Mouse (Mus musculus): ENCODE data around the gene Eef2. TPM values are rescaled to one million over a fixed set of nuclear protein-coding genes. Genes with fewer than 3 reads are reported as not detected.

Eef2 gene
- polyA plus RNA-seq, 1 experiment from 2014 or later = 509 TPM

DNA sequence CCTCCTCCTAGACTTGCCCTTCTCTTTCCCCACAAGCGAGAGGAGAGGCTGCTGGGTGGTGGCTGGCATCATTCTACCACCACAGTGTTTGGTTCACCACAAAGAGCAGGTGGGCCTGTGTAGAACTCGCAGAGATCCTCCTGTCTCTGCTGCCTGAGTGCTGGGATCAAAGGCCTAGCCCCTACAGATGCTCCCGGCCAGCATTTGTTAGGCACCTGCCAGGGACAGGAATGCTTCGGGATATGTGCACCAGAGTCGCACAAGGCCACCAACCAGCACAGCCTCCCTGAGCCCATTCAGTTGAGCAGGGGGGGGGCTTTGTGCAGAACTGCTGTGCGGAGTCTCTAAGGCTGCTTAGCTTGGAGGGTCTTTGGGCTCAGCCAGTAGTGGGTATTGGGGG is 31.1 kb upstream of the Eef2 start:
- ATAC-seq = no peak
- DNase-seq (ENCODE audit: low spot score) = no peak
- Histone ChIP-seq H3K27me3 (replicated peaks; ENCODE audit: insufficient read depth, low read length) (no peaks in the 10 kb centered on the region), H3K4me3 (ENCODE audit: low read depth, low read length) (no peak overlapping the region), H3K27ac (ENCODE audit: low read length) (no peak overlapping the region), H3K4me2 (replicated peaks; ENCODE audit: low read depth, low read length) (no peak overlapping the region), H3K9me3 (ENCODE audit: low read length) (no peaks in the 10 kb centered on the region), H3K36me3 (ENCODE audit: insufficient read depth, low read length) (peaks cover 44% of the 10 kb centered on the region), H3K9ac (replicated peaks; ENCODE audit: low read depth) (no peak overlapping the region), H3K4me1 (ENCODE audit: insufficient read depth, low read depth, low read length) (peaks cover 26% of the 10 kb centered on the region)
- 95% methylated on average over 6 of the region's 6 CpGs for WGBS
- TF ChIP-seq CTCF (IDR thresholded peaks at IDR 0.05) = no peak
- TF ChIP-seq EP300 (IDR thresholded peaks at IDR 0.05) = no peak

DNA sequence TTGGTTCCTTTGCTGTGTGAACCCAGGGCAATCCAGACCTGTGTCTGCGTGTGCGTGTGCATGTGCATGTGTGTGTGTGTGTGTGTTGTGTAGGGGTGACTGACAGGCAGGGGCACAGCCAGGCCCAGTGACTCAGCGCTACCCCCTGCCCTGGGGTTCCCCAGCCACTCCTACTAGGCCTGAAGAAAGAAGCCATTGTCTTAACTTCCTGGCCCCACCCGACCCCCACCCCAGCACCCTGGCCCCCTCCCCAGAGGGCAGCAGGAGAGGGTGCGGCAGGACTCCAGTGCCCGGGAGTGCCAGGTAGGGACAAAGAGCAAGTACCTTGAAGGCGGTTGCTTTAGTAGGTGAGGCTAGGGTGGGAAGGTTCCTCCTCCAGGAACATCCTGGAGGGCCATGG is 30.7 kb upstream of the Eef2 start:
- TF ChIP-seq EP300 (IDR thresholded peaks at IDR 0.05) (no peak), CTCF (IDR thresholded peaks at IDR 0.05) (no peak)
- Histone ChIP-seq H3K9ac (replicated peaks; ENCODE audit: low read depth) (no peak overlapping the region), H3K9me3 (ENCODE audit: low read length) (no peaks in the 10 kb centered on the region), H3K36me3 (ENCODE audit: insufficient read depth, low read length) (peaks cover 44% of the 10 kb centered on the region), H3K4me2 (replicated peaks; ENCODE audit: low read depth, low read length) (no peak overlapping the region), H3K4me3 (ENCODE audit: low read depth, low read length) (no peak overlapping the region), H3K27me3 (replicated peaks; ENCODE audit: insufficient read depth, low read length) (no peaks in the 10 kb centered on the region), H3K4me1 (ENCODE audit: insufficient read depth, low read depth, low read length) (peaks cover 21% of the 10 kb centered on the region), H3K27ac (ENCODE audit: low read length) (no peak overlapping the region)
- ATAC-seq (no peak; the same call in 1 of the 2 replicates), DNase-seq (ENCODE audit: low spot score) (no peak)
- 62% methylated on average over 5 of the region's 7 CpGs for WGBS

GRCm38 (mm10) chr10:81146296-81146695 is 30.1 kb upstream of the Eef2 start:
- no peak for DNase-seq (ENCODE audit: low spot score)
- peaks cover 44% of the 10 kb centered on the region for H3K36me3 ChIP-seq (ENCODE audit: insufficient read depth, low read length)

DNA sequence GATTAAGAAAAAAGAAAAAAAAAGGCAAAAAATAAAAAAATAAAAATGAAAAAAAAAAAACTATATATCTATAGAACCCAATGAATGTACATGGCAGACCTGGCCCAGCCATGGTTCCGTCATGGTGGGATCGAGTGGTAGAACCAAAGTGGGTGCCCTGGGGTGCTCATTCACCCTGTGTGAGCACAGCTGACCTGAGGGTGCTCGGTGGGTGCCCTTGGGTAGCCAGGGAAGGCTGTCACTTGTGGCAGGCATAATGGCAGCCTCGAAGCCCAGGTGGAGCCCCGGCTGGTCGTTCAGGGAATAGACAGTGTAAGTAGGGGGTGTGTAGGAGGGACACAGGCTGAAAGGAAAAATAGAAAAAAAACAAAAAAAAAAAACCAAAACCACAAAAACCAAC is 25.2 kb upstream of the Eef2 start:
- no peak overlapping the region for H3K27ac ChIP-seq (ENCODE audit: low read length)
- H3K36me3 ChIP-seq (ENCODE audit: insufficient read depth, low read length) = peaks cover 51% of the 10 kb centered on the region; the same call in 1 of the 2 replicates
- no peak overlapping the region for H3K9ac ChIP-seq (replicated peaks; ENCODE audit: low read depth)

More at GRCm38 (mm10) chr10:81146296-81146695, 30.1 kb upstream of the Eef2 start:
- no peak overlapping the region for H3K4me2 ChIP-seq (replicated peaks; ENCODE audit: low read depth, low read length)
- TF ChIP-seq CTCF (IDR thresholded peaks at IDR 0.05) = no peak
- no peak for TF ChIP-seq EP300 (IDR thresholded peaks at IDR 0.05)
- H3K27me3 ChIP-seq (replicated peaks; ENCODE audit: insufficient read depth, low read length) = no peaks in the 10 kb centered on the region
- H3K4me3 ChIP-seq (ENCODE audit: low read depth, low read length) = no peak overlapping the region
- peaks cover 16% of the 10 kb centered on the region for H3K4me1 ChIP-seq (ENCODE audit: insufficient read depth, low read depth, low read length)
- H3K9me3 ChIP-seq (ENCODE audit: low read length) = no peaks in the 10 kb centered on the region
- 0 out of 2 replicates have a peak, but pooled peaks have one; percentile 18 for ATAC-seq
- H3K9ac ChIP-seq (replicated peaks; ENCODE audit: low read depth) = no peak overlapping the region
- 74% methylated on average over 4 of the region's 4 CpGs for WGBS
- H3K27ac ChIP-seq (ENCODE audit: low read length) = no peak overlapping the region

GRCm38 (mm10) chr10:81152609-81153008 is 23.8 kb upstream of the Eef2 start:
- peak overlapping the region; percentile 51 for H3K27ac ChIP-seq (ENCODE audit: low read length)
- H3K4me2 ChIP-seq (replicated peaks; ENCODE audit: low read depth, low read length) = no peak overlapping the region
- no peaks in the 10 kb centered on the region for H3K4me1 ChIP-seq (ENCODE audit: insufficient read depth, low read depth, low read length)
- no peaks in the 10 kb centered on the region for H3K27me3 ChIP-seq (replicated peaks; ENCODE audit: insufficient read depth, low read length)
- 62% methylated on average over 12 of the region's 12 CpGs for WGBS
- H3K36me3 ChIP-seq (ENCODE audit: insufficient read depth, low read length) = peaks cover 44% of the 10 kb centered on the region; the same call in 1 of the 2 replicates
- H3K9ac ChIP-seq (replicated peaks; ENCODE audit: low read depth) = no peak overlapping the region
- TF ChIP-seq CTCF (IDR thresholded peaks at IDR 0.05) = no peak
- TF ChIP-seq EP300 (IDR thresholded peaks at IDR 0.05) = no peak
- DNase-seq (ENCODE audit: low spot score) = peak; percentile 22
- peak; percentile 9; the same call in 1 of the 2 replicates for ATAC-seq
- no peak overlapping the region for H3K4me3 ChIP-seq (ENCODE audit: low read depth, low read length)
- H3K9me3 ChIP-seq (ENCODE audit: low read length) = no peaks in the 10 kb centered on the region

More for the DNA sequence above, 25.2 kb upstream of the Eef2 start:
- WGBS = 73% methylated on average over 6 of the region's 6 CpGs
- no peak overlapping the region for H3K4me2 ChIP-seq (replicated peaks; ENCODE audit: low read depth, low read length)
- H3K27me3 ChIP-seq (replicated peaks; ENCODE audit: insufficient read depth, low read length) = no peaks in the 10 kb centered on the region
- TF ChIP-seq EP300 (IDR thresholded peaks at IDR 0.05) = no peak
- TF ChIP-seq CTCF (IDR thresholded peaks at IDR 0.05) = no peak
- H3K9me3 ChIP-seq (ENCODE audit: low read length) = no peaks in the 10 kb centered on the region
- H3K4me1 ChIP-seq (ENCODE audit: insufficient read depth, low read depth, low read length) = no peaks in the 10 kb centered on the region
- no peak overlapping the region for H3K4me3 ChIP-seq (ENCODE audit: low read depth, low read length)
- no peak for DNase-seq (ENCODE audit: low spot score)
- no peak for ATAC-seq

- Histone ChIP-seq H3K4me3 (ENCODE audit: low read depth, low read length) (no peak overlapping the region), H3K9me3 (ENCODE audit: low read length) (no peaks in the 10 kb centered on the region), H3K27me3 (replicated peaks; ENCODE audit: insufficient read depth, low read length) (no peaks in the 10 kb centered on the region), H3K36me3 (ENCODE audit: insufficient read depth, low read length) (peaks cover 37% of the 10 kb centered on the region; the same call in 1 of the 2 replicates), H3K4me1 (ENCODE audit: insufficient read depth, low read depth, low read length) (no peaks in the 10 kb centered on the region), H3K27ac (ENCODE audit: low read length) (no peak overlapping the region), H3K4me2 (replicated peaks; ENCODE audit: low read depth, low read length) (no peak overlapping the region), H3K9ac (replicated peaks; ENCODE audit: low read depth) (no peak overlapping the region)
- TF ChIP-seq CTCF (IDR thresholded peaks at IDR 0.05) = no peak
- TF ChIP-seq EP300 (IDR thresholded peaks at IDR 0.05) = no peak
- DNase-seq (ENCODE audit: low spot score) (no peak), ATAC-seq (no peak)
- WGBS = 85% methylated on average over 12 of the region's 12 CpGs
These were observed 22.1 kb upstream of the Eef2 start for GRCm38 (mm10) chr10:81154313-81154712.

GRCm38 (mm10) chr10:81154736-81155135 is 21.7 kb upstream of the Eef2 start:
- Histone ChIP-seq H3K9me3 (ENCODE audit: low read length) (no peaks in the 10 kb centered on the region), H3K27ac (ENCODE audit: low read length) (no peak overlapping the region), H3K4me3 (ENCODE audit: low read depth, low read length) (no peak overlapping the region), H3K27me3 (replicated peaks; ENCODE audit: insufficient read depth, low read length) (no peaks in the 10 kb centered on the region), H3K9ac (replicated peaks; ENCODE audit: low read depth) (no peak overlapping the region), H3K4me1 (ENCODE audit: insufficient read depth, low read depth, low read length) (no peaks in the 10 kb centered on the region), H3K4me2 (replicated peaks; ENCODE audit: low read depth, low read length) (no peak overlapping the region), H3K36me3 (ENCODE audit: insufficient read depth, low read length) (peaks cover 33% of the 10 kb centered on the region; the same call in 1 of the 2 replicates)
- WGBS = 86% methylated on average over 6 of the region's 6 CpGs
- TF ChIP-seq CTCF (IDR thresholded peaks at IDR 0.05) (no peak), EP300 (IDR thresholded peaks at IDR 0.05) (no peak)
- DNase-seq (ENCODE audit: low spot score) = no peak
- no peak for ATAC-seq
